8 mouse cellular contexts compared by ENCODE assay signal in genomic region chr4:120825577-120826326, GRCm38 (mm10). TPM values are rescaled to one million over a fixed set of nuclear protein-coding genes. Genes with fewer than 3 reads are reported as not detected.
DNase-seq lines count a peak whose midpoint lies in the region; ATAC-seq and TF ChIP-seq lines count a peak whose summit lies in the region.

No protein-coding gene starts in this region.

- ATAC-seq in kidney, embryonic 14.5 days (ENCODE audit: low FRiP score, low TSS enrichment), result peak; percentile 96
- peak; percentile 96 for ATAC-seq in limb, embryonic 15.5 days (ENCODE audit: insufficient number of reproducible peaks, low FRiP score, low TSS enrichment, low read depth)

- peak overlapping the region; percentile 91 for H3K4me3 ChIP-seq in bone marrow macrophage, adult 2 months (ENCODE audit: insufficient read depth, low read length)
- H3K4me3 ChIP-seq in embryonic fibroblast, embryonic 13.5 days (ENCODE audit: insufficient read depth, low read length), result peak overlapping the region; percentile 66
- H3K4me3 ChIP-seq in kidney, embryonic 14.5 days (ENCODE audit: low read length), result peak overlapping the region; percentile 67
- peak overlapping the region; percentile 73 for H3K4me3 ChIP-seq in limb, embryonic 15.5 days

- H3K9me3 ChIP-seq in kidney, embryonic 14.5 days (ENCODE audit: control insufficient read depth, low read length), result no peaks in the 10 kb centered on the region
- no peaks in the 10 kb centered on the region for H3K9me3 ChIP-seq in limb, embryonic 15.5 days

- H3K4me2 ChIP-seq in kidney, embryonic 14.5 days (replicated peaks; ENCODE audit: low read depth, low read length), result peak overlapping the region; percentile 72
- peak overlapping the region; percentile 61 for H3K4me2 ChIP-seq in limb, embryonic 15.5 days

- peak overlapping the region; percentile 97 for H3K27ac ChIP-seq in bone marrow macrophage, adult 2 months (ENCODE audit: insufficient read depth, low read depth, low read length)
- peak overlapping the region; percentile 99 for H3K27ac ChIP-seq in embryonic fibroblast, embryonic 13.5 days (ENCODE audit: insufficient read depth, low read length)
- H3K27ac ChIP-seq in kidney, embryonic 14.5 days (ENCODE audit: low read depth, low read length), result peak overlapping the region; percentile 100
- H3K27ac ChIP-seq in limb, embryonic 15.5 days, result peak overlapping the region; percentile 100

- peaks cover 20% of the 10 kb centered on the region for H3K4me1 ChIP-seq in bone marrow macrophage, adult 2 months (ENCODE audit: control insufficient read depth, insufficient read depth, low read length)
- H3K4me1 ChIP-seq in embryonic fibroblast, embryonic 13.5 days (ENCODE audit: control insufficient read depth, insufficient read depth, low read length), result no peaks in the 10 kb centered on the region; the same call in 1 of the 2 replicates
- peaks cover 13% of the 10 kb centered on the region for H3K4me1 ChIP-seq in kidney, embryonic 14.5 days (ENCODE audit: control insufficient read depth, insufficient read depth, low read length)
- H3K4me1 ChIP-seq in limb, embryonic 15.5 days, result peaks cover 16% of the 10 kb centered on the region

- H3K27me3 ChIP-seq in kidney, embryonic 14.5 days (ENCODE audit: control insufficient read depth, insufficient read depth, low read length), result no peaks in the 10 kb centered on the region
- no peaks in the 10 kb centered on the region for H3K27me3 ChIP-seq in limb, embryonic 15.5 days

- under 1% methylated on average over 50 of the region's 55 CpGs for WGBS in kidney, embryonic 14.5 days
- 1% methylated on average over 33 of the region's 55 CpGs for WGBS in limb, embryonic 15.5 days

- no peak for TF ChIP-seq CTCF in bone marrow macrophage, adult 2 months (IDR thresholded peaks at IDR 0.05; ENCODE audit: low read depth, low read length)
- no peak for TF ChIP-seq CTCF in embryonic fibroblast, embryonic 13.5 days (IDR thresholded peaks at IDR 0.05; ENCODE audit: borderline replicate concordance, insufficient read depth, low read length)

- DNase-seq in A20 (ENCODE audit: low read depth, low spot score), result peak; percentile 99
- peak; percentile 96 to 97 for DNase-seq in heart, adult 9 months (ENCODE audit: low spot score in 2 of 2)
- DNase-seq in monocyte, adult 2 months (ENCODE audit: low read depth in 1 of 2, low spot score in 2 of 2), result peak; percentile 87 to 95
- peak; percentile 98 to 99 for DNase-seq in spleen, postnatal 4 days (ENCODE audit: low spot score in 2 of 2)

- no peaks in the 10 kb centered on the region for H3K36me3 ChIP-seq in kidney, embryonic 14.5 days (ENCODE audit: control insufficient read depth, insufficient read depth, low read length)
- no peaks in the 10 kb centered on the region for H3K36me3 ChIP-seq in limb, embryonic 15.5 days

- no peak; the same call in 1 of the 2 replicates for TF ChIP-seq POLR2A in bone marrow macrophage, adult 2 months (IDR thresholded peaks at IDR 0.05; ENCODE audit: borderline replicate concordance, low read depth, low read length)
- peak; percentile 65 for TF ChIP-seq POLR2A in embryonic fibroblast, embryonic 13.5 days (IDR thresholded peaks at IDR 0.05; ENCODE audit: low read depth, low read length)

- H3K9ac ChIP-seq in kidney, embryonic 14.5 days (ENCODE audit: low read depth, low read length), result peak overlapping the region; percentile 99
- H3K9ac ChIP-seq in limb, embryonic 15.5 days, result peak overlapping the region; percentile 99

RNA-seq across cellular contexts. Expression of gene Nfyc, which starts 5.6 kb away (rescaled TPM):
- 30.5 and 35.4 TPM in 2 replicates for polyA plus RNA-seq in bone marrow macrophage, adult 2 months (2012; ENCODE audit: insufficient read depth, insufficient read length, missing spikeins)
- 30.4 and 36.4 TPM in 2 replicates for polyA plus RNA-seq in embryonic fibroblast, embryonic 13.5 days (2011; ENCODE audit: insufficient read length, low read depth, missing spikeins)
- polyA plus RNA-seq in kidney, embryonic 14.5 days (2014; fragmentation: Nextera tagmentation; extraction: Ambion mirVana), result 106 and 133 TPM in 2 replicates
- polyA plus RNA-seq in limb, embryonic 15.5 days (2015; fragmentation: Nextera tagmentation; extraction: Ambion mirVana), result 92.8 and 94.6 TPM in 2 replicates

RNA-seq across cellular contexts. Expression of gene Rims3, which starts 28.9 kb away (rescaled TPM):
- polyA plus RNA-seq in bone marrow macrophage, adult 2 months (2012; ENCODE audit: insufficient read depth, insufficient read length, missing spikeins), result 1.9 and 2.3 TPM in 2 replicates
- not detected in 2 replicates for polyA plus RNA-seq in embryonic fibroblast, embryonic 13.5 days (2011; ENCODE audit: insufficient read length, low read depth, missing spikeins)
- 0.21 and 0.31 TPM in 2 replicates for polyA plus RNA-seq in kidney, embryonic 14.5 days (2014; fragmentation: Nextera tagmentation; extraction: Ambion mirVana)
- polyA plus RNA-seq in limb, embryonic 15.5 days (2015; fragmentation: Nextera tagmentation; extraction: Ambion mirVana), result 0.24 and 0.35 TPM in 2 replicates

Comparison
In these comparisons a context has a peak if more than half of its experiments do, and no peak if none do; other contexts are left out.
1. Peak in every context shown above with its lines: DNase-seq, ATAC-seq, H3K4me3 ChIP-seq and H3K27ac ChIP-seq.